Mouse (Mus musculus) ES-Bruce4 (cell line): ENCODE results near the gene Rapgef5. TPM values are rescaled to one million over a fixed set of nuclear protein-coding genes. Genes with fewer than 3 reads are reported as not detected.
A peak's percentile ranks its signal among the peaks of the same experiment; 100 is the strongest.

Source experiments
- H3K27ac ChIP-seq: 2 replicates; pipeline ENCODE4 v1.5.1; 2012; ENCODE audit warnings: low read length, inconsistent platforms; ENCODE audit not compliant: insufficient read depth
- H3K27me3 ChIP-seq: 2 replicates; pipeline ENCODE4 v1.6.1; 2012; ENCODE audit warnings: mild to moderate bottlenecking, low read length, inconsistent platforms; ENCODE audit not compliant: control insufficient read depth, poor library complexity, insufficient read depth, severe bottlenecking
- H3K36me3 ChIP-seq: 2 replicates; pipeline ENCODE4 v1.6.1; 2012; ENCODE audit warnings: inconsistent platforms, mild to moderate bottlenecking, low read length, moderate library complexity; ENCODE audit not compliant: control insufficient read depth, poor library complexity, insufficient read depth, severe bottlenecking
- H3K4me1 ChIP-seq: one replicate; pipeline ENCODE4 v1.8.1; 2011; ENCODE audit warnings: low read length; ENCODE audit not compliant: control insufficient read depth, insufficient read depth
- H3K4me3 ChIP-seq: 2 replicates; pipeline ENCODE4 v1.5.1; 2011; ENCODE audit warnings: low read depth, mild to moderate bottlenecking, low read length
- H3K9ac ChIP-seq: 2 replicates; pipeline ENCODE4 v1.6.1; 2012; ENCODE audit warnings: low read depth, mild to moderate bottlenecking, inconsistent platforms; ENCODE audit not compliant: poor library complexity, severe bottlenecking
- H3K9me3 ChIP-seq: replicated peaks from 2 replicates; pipeline ENCODE4 v1.6.1; 2012; ENCODE audit warnings: mild to moderate bottlenecking, low read length, inconsistent platforms; ENCODE audit not compliant: control insufficient read depth, poor library complexity, insufficient read depth, severe bottlenecking
- CTCF ChIP-seq: IDR thresholded peaks from one replicate; pipeline ENCODE4 v1.8.1; 2011; ENCODE audit warnings: low read depth, low read length
- EP300 ChIP-seq: IDR thresholded peaks from 2 replicates; pipeline ENCODE4 v1.6.1; 2011; ENCODE audit warnings: low read depth, low read length; ENCODE audit not compliant: insufficient read depth
- POLR2A ChIP-seq: IDR thresholded peaks from one replicate; pipeline ENCODE4 v1.8.1; 2011; ENCODE audit warnings: low read length; ENCODE audit not compliant: insufficient read depth
- polyA plus RNA-seq: library from polyadenylated mRNA; stranded (reverse); fragments of >200 nt; gene quantifications from 2 replicates; pipeline ENCODE4 v1.2.4, GENCODE M21; 2011; ENCODE audit warnings: low read depth; ENCODE audit not compliant: missing spikeins, insufficient read depth, insufficient read length

Gene Rapgef5
- polyA plus RNA-seq, 1 experiment, result 23.8 TPM

DNA sequence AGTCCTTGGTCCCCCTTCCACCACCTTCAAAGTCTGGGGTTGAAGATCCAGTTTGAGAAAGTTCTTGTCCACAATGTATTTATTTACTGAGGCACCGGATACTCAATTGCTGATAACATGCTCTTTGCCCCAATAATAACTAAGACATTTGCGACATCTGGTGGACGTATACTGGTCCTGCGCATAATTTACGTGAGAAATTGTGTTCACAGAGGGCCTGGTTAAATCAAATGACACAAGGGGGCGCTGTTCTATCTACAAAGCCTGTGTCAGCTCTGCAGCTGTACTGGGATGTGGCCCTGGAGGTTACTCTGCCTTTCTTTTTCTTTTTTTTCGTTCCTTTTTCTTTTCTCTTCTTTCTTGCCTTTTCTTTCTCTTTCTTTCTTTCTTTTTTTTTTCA is 248.6 kb downstream of the Rapgef5 start:
- Histone ChIP-seq H3K27ac (no peak overlapping the region), H3K36me3 (no peaks in the 10 kb centered on the region), H3K9ac (no peak overlapping the region), H3K9me3 (no peaks in the 10 kb centered on the region), H3K4me1 (no peaks in the 10 kb centered on the region), H3K27me3 (no peaks in the 10 kb centered on the region), H3K4me3 (no peak overlapping the region)
- no peak for TF ChIP-seq EP300
- TF ChIP-seq POLR2A, result no peak
- TF ChIP-seq CTCF, result peak; percentile 54

DNA sequence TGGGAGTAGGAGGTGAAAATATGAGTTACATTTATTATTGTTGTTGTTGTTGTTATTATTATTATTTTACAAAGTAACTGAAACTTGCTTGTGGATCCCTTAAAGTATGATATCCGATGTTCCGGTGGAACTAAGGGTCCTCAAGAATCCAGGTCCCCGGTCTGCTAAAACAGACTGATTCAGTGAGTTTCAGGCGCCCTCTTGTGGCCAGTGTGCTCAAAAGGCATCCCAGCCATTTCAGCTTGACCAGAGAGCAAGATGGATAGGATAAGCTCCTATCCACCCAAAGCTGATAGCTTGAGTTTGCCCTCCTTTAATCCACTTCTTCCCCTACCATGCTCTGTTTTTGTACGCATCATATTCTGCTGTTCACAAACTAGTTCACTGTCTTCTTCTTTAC is 252.8 kb downstream of the Rapgef5 start:
- no peaks in the 10 kb centered on the region for H3K27me3 ChIP-seq
- H3K9me3 ChIP-seq, result no peaks in the 10 kb centered on the region
- H3K9ac ChIP-seq, result no peak overlapping the region
- H3K27ac ChIP-seq, result no peak overlapping the region
- peak; percentile 87 for TF ChIP-seq CTCF
- no peak for TF ChIP-seq POLR2A
- H3K36me3 ChIP-seq, result no peaks in the 10 kb centered on the region
- no peak overlapping the region for H3K4me3 ChIP-seq
- H3K4me1 ChIP-seq, result no peaks in the 10 kb centered on the region

DNA sequence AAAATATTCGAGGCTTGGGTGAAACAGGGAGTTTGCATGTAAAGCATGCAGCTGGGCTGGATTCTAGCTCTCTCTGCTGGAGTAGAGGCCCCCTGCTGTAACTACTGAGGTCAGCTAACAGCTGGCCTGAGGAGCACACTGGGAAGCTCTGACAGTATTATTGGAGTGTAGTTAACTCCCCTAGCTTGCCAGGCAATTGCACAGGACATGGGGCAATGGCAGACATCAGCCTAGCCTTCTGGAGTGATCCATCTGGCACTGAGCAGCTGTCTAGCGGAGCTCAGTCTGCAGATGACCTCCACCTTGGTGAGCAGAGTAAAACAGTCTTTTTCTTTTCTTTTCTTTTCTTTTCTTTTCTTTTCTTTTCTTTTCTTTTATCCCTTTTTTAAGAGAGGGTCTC is 253.9 kb downstream of the Rapgef5 start:
- no peaks in the 10 kb centered on the region for H3K9me3 ChIP-seq

DNA sequence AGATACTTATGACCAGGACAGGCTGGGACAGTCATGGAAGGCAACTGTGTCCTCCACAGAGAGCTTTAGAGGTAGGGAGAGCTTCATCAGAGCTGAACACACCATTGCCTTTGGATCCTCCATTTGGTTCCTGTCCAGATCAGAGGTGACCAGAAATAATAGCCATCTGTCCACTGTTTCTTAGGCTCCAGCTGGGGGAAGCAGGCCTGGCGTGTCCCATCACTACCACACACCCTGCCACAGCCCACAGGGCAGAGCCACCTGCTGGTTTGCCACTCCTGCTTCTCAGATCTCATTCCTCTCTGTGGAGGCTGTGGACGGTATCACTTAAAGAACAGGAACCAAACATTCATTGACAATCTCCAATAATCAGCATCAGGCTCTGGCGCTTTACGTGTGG is 254.9 kb downstream of the Rapgef5 start:
- H3K27ac ChIP-seq, result no peak overlapping the region
- TF ChIP-seq POLR2A (no peak), CTCF (no peak), EP300 (no peak)

More for the DNA sequence above, 253.9 kb downstream of the Rapgef5 start:
- no peak overlapping the region for H3K9ac ChIP-seq
- no peaks in the 10 kb centered on the region for H3K36me3 ChIP-seq
- no peaks in the 10 kb centered on the region for H3K4me1 ChIP-seq
- no peak overlapping the region for H3K27ac ChIP-seq
- TF ChIP-seq EP300, result no peak
- no peak for TF ChIP-seq POLR2A
- TF ChIP-seq CTCF, result no peak
- H3K4me3 ChIP-seq, result no peak overlapping the region
- H3K27me3 ChIP-seq, result no peaks in the 10 kb centered on the region

DNA sequence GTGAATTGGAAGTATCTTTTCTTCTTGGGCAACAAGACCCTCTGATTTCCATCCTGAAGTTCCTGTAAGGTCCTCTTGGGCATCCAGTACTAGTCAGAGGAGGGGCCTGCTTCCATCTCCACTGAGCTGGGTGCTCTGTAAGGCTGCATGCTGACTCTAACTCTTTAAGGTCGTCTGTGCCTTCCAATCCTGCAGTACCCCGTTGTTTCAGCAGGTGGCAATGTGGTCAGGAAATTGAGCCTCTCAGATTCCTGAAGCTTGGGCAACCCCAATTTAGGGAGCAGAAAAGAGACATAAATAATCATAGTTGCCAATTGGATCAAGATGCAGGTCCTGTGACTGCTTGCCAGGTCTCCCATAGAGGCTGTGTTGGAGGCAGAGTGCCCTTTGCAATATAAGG is 256.4 kb downstream of the Rapgef5 start:
- H3K9me3 ChIP-seq, result no peaks in the 10 kb centered on the region
- no peak overlapping the region for H3K27ac ChIP-seq
- no peaks in the 10 kb centered on the region for H3K36me3 ChIP-seq
- no peaks in the 10 kb centered on the region for H3K4me1 ChIP-seq
- no peak overlapping the region for H3K9ac ChIP-seq
- no peaks in the 10 kb centered on the region for H3K27me3 ChIP-seq
- peak; percentile 59 for TF ChIP-seq CTCF
- TF ChIP-seq POLR2A, result no peak
- no peak for TF ChIP-seq EP300
- H3K4me3 ChIP-seq, result no peak overlapping the region

More for the DNA sequence above, 254.9 kb downstream of the Rapgef5 start:
- Histone ChIP-seq H3K27me3 (no peaks in the 10 kb centered on the region), H3K4me1 (no peaks in the 10 kb centered on the region), H3K4me3 (no peak overlapping the region), H3K9me3 (no peaks in the 10 kb centered on the region), H3K36me3 (no peaks in the 10 kb centered on the region), H3K9ac (no peak overlapping the region)

DNA sequence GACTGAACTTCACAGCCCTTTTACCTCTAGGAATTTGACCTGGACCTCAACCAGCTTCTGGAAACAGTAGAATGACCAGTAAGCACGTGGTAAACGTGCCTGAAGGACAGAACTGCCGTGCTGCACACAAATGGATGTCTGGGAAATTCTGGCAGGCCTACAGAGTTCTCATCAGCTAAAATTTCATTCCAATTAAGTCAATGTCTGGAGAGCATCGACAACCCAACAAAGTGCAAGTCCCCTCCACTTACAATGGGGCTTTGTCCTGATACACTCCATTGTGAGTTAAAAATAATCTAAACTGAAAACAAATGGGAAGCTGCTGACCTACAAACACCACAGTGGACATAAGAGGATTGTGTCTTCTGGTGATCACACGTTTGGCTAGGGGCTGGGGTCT is 260.6 kb downstream of the Rapgef5 start:
- Histone ChIP-seq H3K4me1 (no peaks in the 10 kb centered on the region), H3K4me3 (no peak overlapping the region), H3K27me3 (no peaks in the 10 kb centered on the region), H3K36me3 (no peaks in the 10 kb centered on the region), H3K9ac (no peak overlapping the region), H3K9me3 (no peaks in the 10 kb centered on the region), H3K27ac (no peak overlapping the region)
- no peak for TF ChIP-seq EP300
- no peak for TF ChIP-seq POLR2A
- TF ChIP-seq CTCF, result no peak
